Mouse (Mus musculus) spleen, adult 2 months (tissue): ENCODE data around the gene 4931406C07Rik.

Experiments
- CTCF ChIP-seq: fragments of 200-500 bp; IDR thresholded peaks from 2 replicates; pipeline ENCODE4 v1.5.1; 2011; ENCODE audit warnings: mild to moderate bottlenecking, inconsistent platforms; ENCODE audit not compliant: insufficient read depth, insufficient read length, insufficient replicate concordance; ENCODE audit errors: extremely low read depth
- POLR2A ChIP-seq: fragments of 200-500 bp; IDR thresholded peaks from 2 replicates; pipeline ENCODE4 v1.6.1; 2011; ENCODE audit warnings: low read depth, low read length, inconsistent platforms

- TF ChIP-seq CTCF (no peak), POLR2A (no peak)
Observed at GRCm38 (mm10) chr9:15250376-15250775, 55.9 kb downstream of the 4931406C07Rik start.
